Mouse (Mus musculus): Measurements from ENCODE around the gene Hyal1. TPM values are rescaled to one million over a fixed set of nuclear protein-coding genes. Genes with fewer than 3 reads are reported as not detected.
"Not testable (repeated sequence)": the region's sequence is repeated elsewhere in the genome, so short reads cannot be mapped to it uniquely, and the experiment has no call there.

The Hyal1 gene
- polyA plus RNA-seq, 1 experiment = 3.7 TPM

DNA sequence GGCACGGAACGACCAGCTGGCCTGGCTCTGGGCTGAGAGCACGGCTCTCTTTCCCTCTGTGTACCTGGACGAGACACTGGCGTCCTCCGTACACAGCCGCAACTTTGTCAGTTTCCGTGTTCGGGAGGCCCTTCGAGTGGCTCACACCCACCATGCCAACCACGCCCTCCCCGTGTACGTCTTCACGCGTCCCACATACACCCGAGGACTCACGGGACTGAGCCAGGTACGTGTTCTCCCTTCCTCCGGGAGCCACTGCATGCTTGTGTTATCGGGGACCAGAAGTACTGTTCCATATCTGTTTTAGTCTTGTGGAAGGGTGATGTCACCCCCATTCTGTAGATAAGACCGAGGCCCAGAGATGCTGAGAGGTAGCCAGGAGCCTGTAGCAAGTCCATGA lies 5.9 kb upstream of the Hyal1 start:
- Histone ChIP-seq H3K27ac (ENCODE audit: insufficient read depth, low read length) (no peak overlapping the region), H3K4me3 (ENCODE audit: extremely low read depth, insufficient read depth, insufficient read length) (no peak overlapping the region), H3K4me1 (ENCODE audit: control insufficient read depth, insufficient read depth, insufficient read length) (peaks cover 9% of the 10 kb centered on the region; the same call in 1 of the 2 replicates), H3K27me3 (ENCODE audit: control insufficient read depth, insufficient read depth, low read length) (no peaks in the 10 kb centered on the region), H3K36me3 (ENCODE audit: control insufficient read depth, insufficient read depth, low read length) (no peaks in the 10 kb centered on the region; the same call in 1 of the 2 replicates)
- 85% methylated on average over 21 of the region's 21 CpGs for WGBS
- DNase-seq (ENCODE audit: low read depth in 1 of 2, low spot score in 2 of 2) = no peak
- TF ChIP-seq POLR2A (IDR thresholded peaks at IDR 0.05; ENCODE audit: low read depth, low read length) (no peak), CTCF (IDR thresholded peaks at IDR 0.05; ENCODE audit: extremely low read depth, insufficient read depth, insufficient read length, insufficient replicate concordance) (no peak)

GRCm38 (mm10) chr9:107571534-107572326 lies 5.0 kb upstream of the Hyal1 start:
- no peak for DNase-seq (ENCODE audit: low read depth in 1 of 2, low spot score in 2 of 2)
- 91% methylated on average over 22 of the region's 22 CpGs for WGBS
- no peaks in the 10 kb centered on the region; the same call in 1 of the 2 replicates for H3K36me3 ChIP-seq (ENCODE audit: control insufficient read depth, insufficient read depth, low read length)
- H3K27me3 ChIP-seq (ENCODE audit: control insufficient read depth, insufficient read depth, low read length) = no peaks in the 10 kb centered on the region
- no peak overlapping the region for H3K4me3 ChIP-seq (ENCODE audit: extremely low read depth, insufficient read depth, insufficient read length)
- no peak overlapping the region for H3K27ac ChIP-seq (ENCODE audit: insufficient read depth, low read length)
- H3K4me1 ChIP-seq (ENCODE audit: control insufficient read depth, insufficient read depth, insufficient read length) = peaks cover 9% of the 10 kb centered on the region; the same call in 1 of the 2 replicates
- TF ChIP-seq POLR2A (IDR thresholded peaks at IDR 0.05; ENCODE audit: low read depth, low read length) = no peak
- TF ChIP-seq CTCF (IDR thresholded peaks at IDR 0.05; ENCODE audit: extremely low read depth, insufficient read depth, insufficient read length, insufficient replicate concordance) = no peak

- H3K27ac ChIP-seq (ENCODE audit: insufficient read depth, low read length) = no peak overlapping the region
- no peaks in the 10 kb centered on the region; the same call in 1 of the 2 replicates for H3K36me3 ChIP-seq (ENCODE audit: control insufficient read depth, insufficient read depth, low read length)
- TF ChIP-seq POLR2A (IDR thresholded peaks at IDR 0.05; ENCODE audit: low read depth, low read length) (no peak), CTCF (IDR thresholded peaks at IDR 0.05; ENCODE audit: extremely low read depth, insufficient read depth, insufficient read length, insufficient replicate concordance) (no peak)
- H3K4me1 ChIP-seq (ENCODE audit: control insufficient read depth, insufficient read depth, insufficient read length) = peaks cover 9% of the 10 kb centered on the region; the same call in 1 of the 2 replicates
- DNase-seq (ENCODE audit: low read depth in 1 of 2, low spot score in 2 of 2) = no peak
- H3K4me3 ChIP-seq (ENCODE audit: extremely low read depth, insufficient read depth, insufficient read length) = no peak overlapping the region
- 92% methylated on average over 2 of the region's 2 CpGs for WGBS
- H3K27me3 ChIP-seq (ENCODE audit: control insufficient read depth, insufficient read depth, low read length) = no peaks in the 10 kb centered on the region
These were observed 4.4 kb upstream of the Hyal1 start for GRCm38 (mm10) chr9:107572327-107572662.

DNA sequence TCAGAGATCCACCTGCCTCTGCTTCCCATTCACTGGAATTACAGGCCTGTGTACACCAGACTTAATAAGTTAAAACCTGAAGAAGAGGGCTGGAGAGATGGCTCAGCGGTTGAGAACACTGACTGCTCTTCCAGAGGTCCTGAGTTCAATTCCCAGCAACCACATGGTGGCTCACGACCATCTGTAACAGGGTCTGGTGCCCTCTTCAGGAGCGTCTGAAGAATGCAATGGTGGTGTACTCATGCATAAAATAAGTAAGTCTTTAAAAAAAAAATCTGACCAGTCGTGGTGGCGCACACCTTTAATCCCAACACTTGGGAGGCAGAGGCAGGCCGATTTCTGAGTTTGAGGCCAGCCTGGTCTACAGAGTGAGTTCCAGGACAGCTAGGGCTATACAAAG lies 3.0 kb upstream of the Hyal1 start:
- DNase-seq (ENCODE audit: low read depth in 1 of 2, low spot score in 2 of 2); H3K4me1 ChIP-seq (ENCODE audit: control insufficient read depth, insufficient read depth, insufficient read length); H3K27me3 ChIP-seq (ENCODE audit: control insufficient read depth, insufficient read depth, low read length); H3K27ac ChIP-seq (ENCODE audit: insufficient read depth, low read length); H3K36me3 ChIP-seq (ENCODE audit: control insufficient read depth, insufficient read depth, low read length); H3K4me3 ChIP-seq (ENCODE audit: extremely low read depth, insufficient read depth, insufficient read length): not testable (repeated sequence)
- WGBS = 83% methylated on average over 6 of the region's 6 CpGs

DNA sequence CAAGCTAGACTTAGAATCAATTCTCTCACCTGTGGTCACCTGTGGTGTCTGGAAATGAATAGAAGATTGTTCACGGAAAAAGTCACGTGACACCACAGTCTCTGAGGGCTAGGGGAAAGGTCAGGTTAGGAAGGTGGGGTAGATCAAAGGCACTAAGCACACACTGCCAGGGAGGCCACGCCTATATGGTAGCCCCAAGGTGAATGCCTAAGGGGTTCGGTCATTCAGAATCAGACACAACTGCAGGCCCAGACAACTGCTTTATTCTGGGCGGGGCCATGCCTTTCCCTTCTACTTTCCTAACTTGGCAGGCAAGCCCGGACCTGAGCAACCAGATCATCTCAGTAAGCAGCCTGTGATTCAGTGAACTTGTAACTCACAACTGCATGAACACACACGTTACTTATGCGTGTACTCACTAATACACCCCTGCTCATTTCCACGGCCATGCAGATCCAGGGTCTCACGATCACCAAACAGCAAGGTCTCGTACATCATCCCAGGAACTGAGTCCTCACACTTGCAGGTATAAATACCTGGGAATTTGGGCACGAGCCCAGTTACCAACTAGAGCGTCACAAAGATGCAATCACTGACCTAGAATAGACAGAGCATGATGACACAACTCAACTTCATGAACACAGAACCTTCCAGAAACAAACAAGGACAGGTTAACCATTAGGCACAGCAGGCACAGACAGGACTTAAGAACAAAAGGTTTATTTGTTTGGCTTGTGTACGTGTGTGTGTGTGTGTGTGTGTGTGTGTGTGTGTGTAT lies 959 bp upstream of the Hyal1 start:
- Histone ChIP-seq H3K27me3 (ENCODE audit: control insufficient read depth, insufficient read depth, low read length) (no peaks in the 10 kb centered on the region), H3K27ac (ENCODE audit: insufficient read depth, low read length) (no peak overlapping the region), H3K4me3 (ENCODE audit: extremely low read depth, insufficient read depth, insufficient read length) (no peak overlapping the region), H3K36me3 (ENCODE audit: control insufficient read depth, insufficient read depth, low read length) (no peaks in the 10 kb centered on the region; the same call in 1 of the 2 replicates), H3K4me1 (ENCODE audit: control insufficient read depth, insufficient read depth, insufficient read length) (peaks cover 7% of the 10 kb centered on the region; the same call in 1 of the 2 replicates)
- TF ChIP-seq CTCF (IDR thresholded peaks at IDR 0.05; ENCODE audit: extremely low read depth, insufficient read depth, insufficient read length, insufficient replicate concordance) (no peak), POLR2A (IDR thresholded peaks at IDR 0.05; ENCODE audit: low read depth, low read length) (no peak)
- 90% methylated on average over 14 of the region's 14 CpGs for WGBS
- no peak for DNase-seq (ENCODE audit: low read depth in 1 of 2, low spot score in 2 of 2)

DNA sequence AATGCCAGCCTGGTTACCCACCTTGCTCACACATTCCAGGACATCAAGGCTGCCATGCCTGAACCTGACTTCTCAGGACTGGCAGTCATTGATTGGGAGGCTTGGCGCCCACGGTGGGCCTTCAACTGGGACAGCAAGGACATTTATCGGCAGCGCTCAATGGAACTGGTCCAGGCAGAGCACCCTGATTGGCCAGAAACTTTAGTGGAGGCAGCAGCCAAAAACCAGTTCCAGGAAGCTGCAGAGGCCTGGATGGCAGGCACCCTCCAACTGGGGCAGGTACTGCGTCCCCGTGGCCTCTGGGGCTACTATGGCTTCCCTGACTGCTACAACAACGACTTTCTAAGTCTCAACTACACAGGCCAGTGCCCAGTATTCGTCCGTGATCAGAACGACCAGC lies 1.1 kb downstream of the Hyal1 start:
- DNase-seq (ENCODE audit: low read depth in 1 of 2, low spot score in 2 of 2) = no peak
- TF ChIP-seq CTCF (IDR thresholded peaks at IDR 0.05; ENCODE audit: extremely low read depth, insufficient read depth, insufficient read length, insufficient replicate concordance) (no peak), POLR2A (IDR thresholded peaks at IDR 0.05; ENCODE audit: low read depth, low read length) (no peak)
- no peaks in the 10 kb centered on the region for H3K36me3 ChIP-seq (ENCODE audit: control insufficient read depth, insufficient read depth, low read length)
- WGBS = 91% methylated on average over 10 of the region's 10 CpGs
- no peaks in the 10 kb centered on the region for H3K27me3 ChIP-seq (ENCODE audit: control insufficient read depth, insufficient read depth, low read length)
- no peak overlapping the region for H3K27ac ChIP-seq (ENCODE audit: insufficient read depth, low read length)
- H3K4me1 ChIP-seq (ENCODE audit: control insufficient read depth, insufficient read depth, insufficient read length) = peaks cover 11% of the 10 kb centered on the region; the same call in 1 of the 2 replicates
- H3K4me3 ChIP-seq (ENCODE audit: extremely low read depth, insufficient read depth, insufficient read length) = no peak overlapping the region

DNA sequence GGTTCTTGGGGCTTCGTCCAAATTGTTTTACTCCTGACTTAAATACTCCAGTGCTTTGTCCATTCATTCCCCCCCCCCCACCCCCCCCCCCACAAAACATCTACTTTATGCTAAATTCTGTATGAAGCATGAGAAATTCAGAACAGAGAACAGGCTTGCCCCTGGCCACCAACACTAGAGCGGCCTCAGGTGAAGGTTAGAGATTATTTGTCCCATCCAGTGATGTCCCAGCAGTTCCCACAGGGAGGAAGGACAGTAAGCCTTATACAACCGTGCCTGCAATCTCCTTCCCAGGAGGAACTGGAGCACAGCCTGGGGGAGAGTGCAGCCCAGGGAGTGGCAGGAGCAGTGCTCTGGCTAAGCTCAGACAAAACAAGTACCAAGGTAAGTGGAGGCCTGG lies 1.9 kb downstream of the Hyal1 start, which contains the start of gene Naa80:
Gene Naa80 (plus strand): TSS at position 301 of the 400 bp plus-strand sequence.
- H3K27ac ChIP-seq (ENCODE audit: insufficient read depth, low read length) = no peak within 1 kb of the TSS
- 92% methylated on average over 3 of the region's 3 CpGs for WGBS
- H3K27me3 ChIP-seq (ENCODE audit: control insufficient read depth, insufficient read depth, low read length) = no peaks in the 10 kb centered on the region
- H3K4me1 ChIP-seq (ENCODE audit: control insufficient read depth, insufficient read depth, insufficient read length) = peaks cover 11% of the 10 kb centered on the region; the same call in 1 of the 2 replicates
- TF ChIP-seq CTCF (IDR thresholded peaks at IDR 0.05; ENCODE audit: extremely low read depth, insufficient read depth, insufficient read length, insufficient replicate concordance) (no peak), POLR2A (IDR thresholded peaks at IDR 0.05; ENCODE audit: low read depth, low read length) (no peak)
- DNase-seq (ENCODE audit: low read depth in 1 of 2, low spot score in 2 of 2) = no peak
- no peak within 1 kb of the TSS for H3K4me3 ChIP-seq (ENCODE audit: extremely low read depth, insufficient read depth, insufficient read length)
- no peaks in the 10 kb centered on the region for H3K36me3 ChIP-seq (ENCODE audit: control insufficient read depth, insufficient read depth, low read length)

All from spleen, adult 2 months (tissue).